Mouse (Mus musculus) erythroblast, embryonic 14.5 days (primary cell): ENCODE measurements around the gene Tfcp2. TPM values are rescaled to one million over a fixed set of nuclear protein-coding genes. Genes with fewer than 3 reads are reported as not detected.

Experiments
- H3K27me3 ChIP-seq: 2 replicates; pipeline ENCODE4 v1.6.1; 2012; ENCODE audit warnings: inconsistent platforms; ENCODE audit not compliant: control insufficient read depth
- H3K36me3 ChIP-seq: 2 replicates; pipeline ENCODE4 v1.6.1; 2012; ENCODE audit warnings: mild to moderate bottlenecking, inconsistent platforms; ENCODE audit not compliant: control insufficient read depth
- H3K4me1 ChIP-seq: 2 replicates; pipeline ENCODE4 v1.6.1; 2012; ENCODE audit warnings: inconsistent platforms; ENCODE audit not compliant: control insufficient read depth
- H3K4me3 ChIP-seq: replicated peaks from 2 replicates; pipeline ENCODE3; 2012; ENCODE audit warnings: moderate library complexity, mild to moderate bottlenecking, inconsistent platforms
- H3K9me3 ChIP-seq: 2 replicates; pipeline ENCODE4 v1.6.1; 2012; ENCODE audit warnings: low read length, inconsistent platforms, mixed read lengths; ENCODE audit not compliant: control insufficient read depth
- GATA1 ChIP-seq: IDR thresholded peaks from 2 replicates; pipeline ENCODE4 v1.6.1; 2012; ENCODE audit warnings: low read length, inconsistent platforms, mixed read lengths
- TAL1 ChIP-seq: IDR thresholded peaks from 3 replicates; pipeline ENCODE4 v1.6.1; 2012; ENCODE audit warnings: low read length, inconsistent platforms, mixed read lengths
- polyA plus RNA-seq: library from polyadenylated mRNA; stranded (reverse); fragments of >175 nt; gene quantifications from 2 replicates; pipeline ENCODE4 v1.2.3, GENCODE M21; 2012

Gene Tfcp2
- polyA plus RNA-seq, 1 experiment, result 0.16 TPM

- 0 out of 2 replicates have a peak, but pooled peaks cover 2% of the 10 kb centered on the region for H3K9me3 ChIP-seq
- no peaks in the 10 kb centered on the region for H3K4me1 ChIP-seq
- H3K4me3 ChIP-seq, result no peak overlapping the region
- peaks cover 7% of the 10 kb centered on the region; the same call in 1 of the 2 replicates for H3K27me3 ChIP-seq
- TF ChIP-seq GATA1 (no peak), TAL1 (no peak)
- H3K36me3 ChIP-seq, result no peaks in the 10 kb centered on the region
These were observed 36.5 kb upstream of the Tfcp2 start for GRCm38 (mm10) chr15:100588297-100588696.

DNA sequence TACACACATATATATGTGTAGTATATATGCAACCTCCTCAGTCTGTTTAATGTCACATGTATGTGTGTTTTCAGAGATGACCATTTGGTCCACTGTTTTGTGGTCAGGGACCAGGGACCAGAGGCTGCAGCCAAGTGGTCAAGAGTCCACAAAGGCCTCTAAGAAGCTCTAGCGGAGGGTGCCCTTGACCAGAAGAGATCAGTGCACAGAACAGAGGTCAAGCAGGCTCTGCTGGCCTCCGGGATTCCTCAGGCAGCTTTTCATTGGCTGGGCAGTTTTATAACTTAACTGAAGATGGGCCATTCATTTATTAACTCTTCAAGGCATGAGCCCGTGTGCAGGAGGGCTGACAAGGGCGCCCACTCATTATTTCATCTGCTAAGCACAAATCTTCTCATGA is 35.4 kb upstream of the Tfcp2 start:
- H3K9me3 ChIP-seq, result 0 out of 2 replicates have a peak, but pooled peaks cover 2% of the 10 kb centered on the region
- no peak overlapping the region for H3K4me3 ChIP-seq
- H3K27me3 ChIP-seq, result peaks cover 6% of the 10 kb centered on the region
- TF ChIP-seq GATA1 (no peak), TAL1 (no peak)
- no peaks in the 10 kb centered on the region for H3K36me3 ChIP-seq
- no peaks in the 10 kb centered on the region for H3K4me1 ChIP-seq

GRCm38 (mm10) chr15:100585931-100586330 is 34.1 kb upstream of the Tfcp2 start:
- TF ChIP-seq TAL1 (no peak), GATA1 (no peak)
- no peaks in the 10 kb centered on the region for H3K4me1 ChIP-seq
- peaks cover 3% of the 10 kb centered on the region for H3K27me3 ChIP-seq
- H3K9me3 ChIP-seq, result 0 out of 2 replicates have a peak, but pooled peaks cover 2% of the 10 kb centered on the region
- H3K36me3 ChIP-seq, result no peaks in the 10 kb centered on the region
- H3K4me3 ChIP-seq, result no peak overlapping the region

DNA sequence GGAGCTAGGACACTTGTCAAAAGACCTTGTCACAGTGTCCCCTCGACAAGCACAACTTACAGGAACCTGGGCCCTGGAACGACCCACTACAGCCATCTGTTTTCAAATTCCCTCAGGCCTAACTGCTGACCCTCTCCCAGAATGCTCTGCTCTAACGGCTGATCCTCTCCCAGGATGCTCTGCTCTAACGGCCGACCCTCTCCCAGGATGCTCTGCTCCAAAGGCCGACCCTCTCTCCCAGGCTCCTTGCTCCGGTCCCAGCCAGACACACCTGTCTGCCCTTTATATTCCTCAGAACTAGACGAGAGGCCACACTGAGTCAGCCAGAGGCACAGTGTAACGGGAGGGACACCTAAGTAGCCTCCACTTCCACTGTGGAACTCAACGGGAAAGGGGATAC is 28.3 kb upstream of the Tfcp2 start:
- no peaks in the 10 kb centered on the region for H3K4me1 ChIP-seq
- no peaks in the 10 kb centered on the region for H3K36me3 ChIP-seq
- no peak overlapping the region for H3K4me3 ChIP-seq
- TF ChIP-seq GATA1 (no peak), TAL1 (no peak)
- peaks cover 5% of the 10 kb centered on the region for H3K27me3 ChIP-seq
- H3K9me3 ChIP-seq, result 0 out of 2 replicates have a peak, but pooled peaks cover 2% of the 10 kb centered on the region

DNA sequence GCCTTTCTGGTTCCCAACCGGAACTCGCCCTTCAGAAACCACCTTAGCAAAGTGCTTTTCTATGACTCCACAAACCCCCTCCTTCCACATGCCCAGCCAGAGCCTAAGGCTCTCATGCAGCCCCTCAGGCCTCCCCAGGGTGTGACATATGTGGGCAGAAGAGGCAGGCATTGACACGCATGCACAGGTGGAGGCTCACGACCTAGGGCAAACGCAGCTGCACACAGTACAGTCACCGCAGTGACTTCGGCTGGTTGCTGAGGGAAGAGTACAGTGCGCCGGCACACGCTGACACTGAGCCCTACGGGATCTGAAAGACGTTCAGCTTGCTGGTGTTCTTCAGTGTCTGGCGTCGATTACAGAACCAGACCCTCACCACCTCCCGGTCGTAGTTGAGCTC is 26.2 kb upstream of the Tfcp2 start:
- H3K27me3 ChIP-seq, result peaks cover 4% of the 10 kb centered on the region
- H3K36me3 ChIP-seq, result no peaks in the 10 kb centered on the region
- no peak overlapping the region for H3K4me3 ChIP-seq
- H3K9me3 ChIP-seq, result no peaks in the 10 kb centered on the region
- no peaks in the 10 kb centered on the region for H3K4me1 ChIP-seq
- TF ChIP-seq GATA1 (no peak), TAL1 (no peak)

GRCm38 (mm10) chr15:100576810-100577209 is 25.0 kb upstream of the Tfcp2 start:
- no peaks in the 10 kb centered on the region for H3K36me3 ChIP-seq
- H3K9me3 ChIP-seq, result no peaks in the 10 kb centered on the region
- TF ChIP-seq TAL1 (no peak), GATA1 (no peak)
- no peak overlapping the region for H3K4me3 ChIP-seq
- peaks cover 2% of the 10 kb centered on the region; the same call in 1 of the 2 replicates for H3K27me3 ChIP-seq
- H3K4me1 ChIP-seq, result no peaks in the 10 kb centered on the region

GRCm38 (mm10) chr15:100576392-100576791 is 24.6 kb upstream of the Tfcp2 start:
- H3K27me3 ChIP-seq, result peaks cover 2% of the 10 kb centered on the region; the same call in 1 of the 2 replicates
- TF ChIP-seq GATA1 (no peak), TAL1 (no peak)
- H3K4me1 ChIP-seq, result no peaks in the 10 kb centered on the region
- no peaks in the 10 kb centered on the region for H3K36me3 ChIP-seq
- H3K9me3 ChIP-seq, result no peaks in the 10 kb centered on the region
- no peak overlapping the region for H3K4me3 ChIP-seq

GRCm38 (mm10) chr15:100575366-100575765 is 23.6 kb upstream of the Tfcp2 start:
- no peak overlapping the region for H3K4me3 ChIP-seq
- H3K4me1 ChIP-seq, result no peaks in the 10 kb centered on the region
- peaks cover 2% of the 10 kb centered on the region; the same call in 1 of the 2 replicates for H3K27me3 ChIP-seq
- H3K36me3 ChIP-seq, result no peaks in the 10 kb centered on the region
- TF ChIP-seq GATA1 (no peak), TAL1 (no peak)
- no peaks in the 10 kb centered on the region for H3K9me3 ChIP-seq

GRCm38 (mm10) chr15:100574378-100574777 is 22.6 kb upstream of the Tfcp2 start:
- TF ChIP-seq GATA1 (no peak), TAL1 (no peak)
- Histone ChIP-seq H3K27me3 (peaks cover 4% of the 10 kb centered on the region), H3K4me1 (no peaks in the 10 kb centered on the region)

DNA sequence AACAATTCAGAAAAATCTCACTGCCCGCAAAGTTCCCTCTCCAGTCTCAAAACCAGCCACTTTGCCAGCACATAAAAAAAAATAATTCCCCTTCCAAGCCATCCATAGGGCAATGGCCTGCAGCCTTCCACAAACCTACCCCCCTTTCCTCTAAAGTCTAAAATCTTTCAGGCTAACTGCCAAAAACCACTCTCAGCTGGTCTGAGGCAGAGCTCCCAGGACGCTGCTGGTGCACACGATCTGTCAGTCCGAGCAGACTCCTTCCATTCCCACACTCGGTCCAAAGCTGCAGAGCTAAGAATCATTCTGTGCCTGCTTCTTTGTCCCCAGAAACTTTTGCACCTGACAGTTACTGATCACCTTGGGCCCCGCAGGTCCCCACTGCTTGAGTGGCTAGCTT is 22.1 kb upstream of the Tfcp2 start:
- TF ChIP-seq GATA1 (peak; percentile 32; the same call in 1 of the 2 replicates), TAL1 (no peak)
- H3K9me3 ChIP-seq, result no peaks in the 10 kb centered on the region
- H3K4me3 ChIP-seq, result no peak overlapping the region
- peaks cover 5% of the 10 kb centered on the region for H3K27me3 ChIP-seq
- H3K36me3 ChIP-seq, result no peaks in the 10 kb centered on the region
- no peaks in the 10 kb centered on the region for H3K4me1 ChIP-seq

More at GRCm38 (mm10) chr15:100574378-100574777, 22.6 kb upstream of the Tfcp2 start:
- no peak overlapping the region for H3K4me3 ChIP-seq
- H3K36me3 ChIP-seq, result no peaks in the 10 kb centered on the region
- no peaks in the 10 kb centered on the region for H3K9me3 ChIP-seq
